Mouse (Mus musculus) cortical plate, adult 2 months (tissue): ENCODE data around the gene Abracl. TPM values are rescaled to one million over a fixed set of nuclear protein-coding genes. Genes with fewer than 3 reads are reported as not detected.

Experiments
- H3K27ac ChIP-seq: fragments of 200-500 bp; 2 replicates; pipeline ENCODE4 v1.5.1; 2012; ENCODE audit warnings: low read length, control low read depth, inconsistent platforms; ENCODE audit not compliant: insufficient read depth
- H3K4me1 ChIP-seq: fragments of 200-500 bp; 2 replicates; pipeline ENCODE4 v1.6.1; 2011; ENCODE audit warnings: low read length; ENCODE audit not compliant: control insufficient read depth, insufficient read depth
- H3K4me3 ChIP-seq: fragments of 200-500 bp; 2 replicates; pipeline ENCODE4 v1.5.1; 2011; ENCODE audit warnings: mild to moderate bottlenecking, low read length, control low read depth; ENCODE audit not compliant: insufficient read depth
- CTCF ChIP-seq: fragments of 200-500 bp; IDR thresholded peaks from 2 replicates; pipeline ENCODE4 v1.5.1; 2011; ENCODE audit warnings: mild to moderate bottlenecking, control low read depth, low read length; ENCODE audit not compliant: insufficient read depth; ENCODE audit errors: extremely low read depth
- POLR2A ChIP-seq: fragments of 200-500 bp; IDR thresholded peaks from 2 replicates; pipeline ENCODE4 v1.6.1; 2011; ENCODE audit warnings: mild to moderate bottlenecking, low read length, control low read depth; ENCODE audit not compliant: insufficient read depth; ENCODE audit errors: extremely low read depth
- polyA plus RNA-seq: library from polyadenylated mRNA; depleted of rRNA; stranded (reverse); fragments of >200 nt; gene quantifications from 2 replicates; pipeline ENCODE4 v1.2.3, GENCODE M21; 2012

The Abracl gene
- polyA plus RNA-seq, 1 experiment, result 24.3 TPM

- TF ChIP-seq POLR2A (no peak), CTCF (no peak)
These were observed 13.8 kb upstream of the Abracl start for GRCm38 (mm10) chr10:18036849-18037248.

GRCm38 (mm10) chr10:18034408-18034807 lies 11.3 kb upstream of the Abracl start:
- H3K4me1 ChIP-seq, result no peaks in the 10 kb centered on the region
- no peak for TF ChIP-seq CTCF
- TF ChIP-seq POLR2A, result no peak
- no peak overlapping the region for H3K4me3 ChIP-seq
- H3K27ac ChIP-seq, result no peak overlapping the region

More at GRCm38 (mm10) chr10:18036849-18037248, 13.8 kb upstream of the Abracl start:
- no peak overlapping the region for H3K27ac ChIP-seq
- no peak overlapping the region for H3K4me3 ChIP-seq
- H3K4me1 ChIP-seq, result no peaks in the 10 kb centered on the region

- Histone ChIP-seq H3K27ac (no peak overlapping the region), H3K4me1 (peaks cover 2% of the 10 kb centered on the region; the same call in 1 of the 2 replicates), H3K4me3 (peak overlapping the region; percentile 47)
- TF ChIP-seq CTCF (no peak), POLR2A (no peak)
These were observed 776 bp downstream of the Abracl start for GRCm38 (mm10) chr10:18022312-18022711.

GRCm38 (mm10) chr10:18021576-18022311 lies 1.3 kb downstream of the Abracl start:
- TF ChIP-seq CTCF, result no peak
- no peak for TF ChIP-seq POLR2A
- no peak overlapping the region for H3K27ac ChIP-seq
- peak overlapping the region; percentile 47 for H3K4me3 ChIP-seq
- H3K4me1 ChIP-seq, result peaks cover 2% of the 10 kb centered on the region; the same call in 1 of the 2 replicates

- H3K27ac ChIP-seq, result no peak overlapping the region
- no peak overlapping the region for H3K4me3 ChIP-seq
- TF ChIP-seq POLR2A (no peak), CTCF (no peak)
- peaks cover 2% of the 10 kb centered on the region; the same call in 1 of the 2 replicates for H3K4me1 ChIP-seq
These were observed 2.2 kb downstream of the Abracl start for GRCm38 (mm10) chr10:18020846-18021245.

- no peak for TF ChIP-seq POLR2A
- TF ChIP-seq CTCF, result no peak
- Histone ChIP-seq H3K4me1 (peaks cover 2% of the 10 kb centered on the region; the same call in 1 of the 2 replicates), H3K4me3 (no peak overlapping the region), H3K27ac (no peak overlapping the region)
These were observed 2.6 kb downstream of the Abracl start for GRCm38 (mm10) chr10:18020443-18020842.

- peaks cover 2% of the 10 kb centered on the region; the same call in 1 of the 2 replicates for H3K4me1 ChIP-seq
- no peak overlapping the region for H3K4me3 ChIP-seq
- no peak overlapping the region for H3K27ac ChIP-seq
- TF ChIP-seq CTCF, result no peak
- TF ChIP-seq POLR2A, result no peak
These were observed 11.3 kb downstream of the Abracl start for GRCm38 (mm10) chr10:18011761-18012160.

- TF ChIP-seq CTCF (no peak), POLR2A (no peak)
These were observed 13.3 kb downstream of the Abracl start for GRCm38 (mm10) chr10:18009744-18010143.

GRCm38 (mm10) chr10:18008118-18008517 lies 15.0 kb downstream of the Abracl start:
- peaks cover 2% of the 10 kb centered on the region; the same call in 1 of the 2 replicates for H3K4me1 ChIP-seq

More at GRCm38 (mm10) chr10:18009744-18010143, 13.3 kb downstream of the Abracl start:
- Histone ChIP-seq H3K27ac (no peak overlapping the region), H3K4me1 (peaks cover 2% of the 10 kb centered on the region; the same call in 1 of the 2 replicates), H3K4me3 (no peak overlapping the region)

GRCm38 (mm10) chr10:18007243-18007642 lies 15.8 kb downstream of the Abracl start:
- peak overlapping the region; percentile 35; the same call in 1 of the 2 replicates for H3K27ac ChIP-seq
- TF ChIP-seq CTCF (no peak), POLR2A (no peak)
- no peak overlapping the region for H3K4me3 ChIP-seq
- H3K4me1 ChIP-seq, result peaks cover 2% of the 10 kb centered on the region; the same call in 1 of the 2 replicates

More at GRCm38 (mm10) chr10:18008118-18008517, 15.0 kb downstream of the Abracl start:
- TF ChIP-seq CTCF, result no peak
- no peak for TF ChIP-seq POLR2A
- H3K27ac ChIP-seq, result no peak overlapping the region
- no peak overlapping the region for H3K4me3 ChIP-seq

- TF ChIP-seq CTCF, result no peak
- TF ChIP-seq POLR2A, result no peak
- Histone ChIP-seq H3K27ac (no peak overlapping the region), H3K4me1 (peaks cover 2% of the 10 kb centered on the region; the same call in 1 of the 2 replicates), H3K4me3 (no peak overlapping the region)
These were observed 16.3 kb downstream of the Abracl start for GRCm38 (mm10) chr10:18006756-18007155.
